Mouse (Mus musculus) left cerebral cortex, adult 11 months (tissue): Measurements from ENCODE around the gene Rab15.

Source experiments
- DNase-seq: peaks from one replicate; pipeline ENCODE4 v3.0.0; 2022; ENCODE audit warnings: low spot score

Gene Rab15

DNA sequence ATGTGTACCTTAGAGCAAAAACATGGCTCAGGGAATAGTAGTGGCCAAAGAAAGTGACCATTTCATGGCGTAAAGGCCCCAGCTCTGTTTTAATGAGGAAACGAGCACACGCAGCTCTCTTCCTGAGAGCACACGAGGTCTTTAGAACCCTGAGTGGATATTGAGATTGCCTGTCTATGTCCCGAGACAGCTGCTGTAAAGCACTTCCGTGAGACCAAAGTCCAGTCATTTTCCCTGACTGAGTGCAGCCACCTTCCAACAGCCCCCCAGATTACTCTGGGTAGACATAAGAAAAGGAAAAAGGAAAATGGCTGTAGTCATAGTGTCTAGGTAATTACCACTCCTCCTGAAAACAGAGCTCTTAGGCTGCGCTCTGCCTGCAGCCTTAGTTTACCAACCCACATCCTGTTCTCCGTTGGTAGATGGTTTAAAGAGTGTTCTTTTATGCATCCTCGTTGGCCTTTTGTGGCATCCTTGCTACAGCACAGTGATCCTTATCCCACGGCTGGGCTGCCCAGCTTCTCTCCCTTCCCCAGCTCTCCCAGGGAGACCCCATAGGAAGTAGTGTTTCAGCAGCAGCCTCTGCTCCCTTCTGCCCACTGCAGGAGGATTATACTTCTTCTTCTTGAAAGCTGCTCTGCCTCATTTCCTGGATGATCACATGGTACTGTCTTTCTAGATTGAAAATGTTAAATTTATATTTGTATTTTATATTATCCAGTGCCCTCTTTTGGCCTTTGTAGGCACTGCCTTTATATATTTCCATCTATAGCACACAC lies 44.2 kb downstream of the Rab15 start:
- no peak for DNase-seq

DNA sequence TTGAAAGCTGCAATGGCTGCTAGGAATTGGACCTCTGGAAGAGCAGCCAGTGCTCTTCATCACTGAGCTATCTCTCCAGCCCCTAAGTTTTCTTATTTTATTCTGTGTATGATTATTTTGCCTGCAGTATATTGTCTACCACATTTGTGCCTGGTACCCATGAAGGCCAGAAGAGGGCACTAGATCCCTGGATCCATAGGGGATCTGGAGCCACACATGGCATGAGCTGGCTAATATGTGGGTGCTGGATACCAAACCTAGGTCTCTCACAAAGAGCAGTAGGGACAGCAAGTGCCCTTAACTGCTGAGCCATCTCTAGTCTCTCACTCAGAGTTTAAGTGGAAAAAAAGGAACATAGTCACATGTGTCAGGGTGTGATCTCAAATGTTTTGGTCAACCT lies 44.9 kb downstream of the Rab15 start:
- no peak for DNase-seq

DNA sequence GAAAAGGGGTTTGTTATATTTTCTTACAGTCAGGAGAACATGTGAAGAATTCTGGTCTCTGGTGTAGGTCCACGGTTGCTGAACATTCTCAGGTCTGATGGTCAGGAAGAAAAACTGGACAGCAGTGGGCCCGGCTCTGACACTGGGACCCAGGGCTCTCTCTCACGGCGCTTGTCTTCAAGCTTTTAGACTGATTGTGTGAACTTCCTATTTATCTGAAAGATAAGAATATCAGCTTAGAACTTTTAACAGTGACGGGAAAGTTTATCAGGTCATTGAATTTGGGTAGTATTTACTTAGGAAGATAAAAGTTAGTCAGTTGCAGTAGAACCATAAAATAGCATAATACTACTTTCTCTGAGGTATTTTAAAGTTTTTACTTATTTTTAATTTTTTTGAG lies 45.8 kb downstream of the Rab15 start:
- DNase-seq, result no peak

DNA sequence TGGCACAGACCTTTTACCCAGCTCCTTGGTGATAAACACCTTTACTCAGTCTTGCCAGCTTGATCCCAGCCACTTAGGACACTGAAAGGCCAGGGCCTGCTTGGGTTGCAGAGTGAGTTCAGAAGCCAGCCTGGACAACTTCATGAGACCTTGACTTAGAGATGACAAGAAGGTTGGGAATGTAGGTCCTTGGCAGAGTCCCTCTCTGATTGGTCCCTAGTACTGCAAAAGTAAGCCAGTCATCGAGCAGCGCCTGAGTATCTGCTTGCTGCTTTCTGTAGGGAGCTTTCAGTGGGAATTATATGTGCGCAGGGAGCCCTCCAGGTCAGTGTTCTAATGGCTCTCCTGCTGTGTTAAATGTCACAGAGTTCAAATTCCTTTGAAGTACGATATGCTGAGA lies 47.6 kb downstream of the Rab15 start:
- DNase-seq, result no peak

DNA sequence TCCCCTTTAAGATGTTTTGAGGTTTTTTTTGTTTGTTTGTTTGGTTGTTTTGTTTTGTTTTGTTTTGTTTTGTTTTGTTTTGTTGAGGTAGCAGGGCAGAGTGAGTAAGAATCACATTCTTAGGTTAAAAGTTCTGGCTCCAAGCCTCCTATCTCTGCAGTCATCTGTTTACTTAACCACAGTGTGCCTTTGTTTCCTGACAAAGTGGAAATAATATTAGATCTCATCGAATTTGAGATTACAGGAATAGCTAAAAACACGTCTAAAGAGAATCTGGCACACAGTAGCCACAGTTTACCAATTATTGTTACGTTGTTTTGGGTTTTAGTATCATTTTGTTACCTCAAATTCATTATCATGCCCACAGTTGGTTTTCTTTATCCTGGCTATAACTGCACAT lies 48.1 kb downstream of the Rab15 start:
- DNase-seq, result no peak

DNA sequence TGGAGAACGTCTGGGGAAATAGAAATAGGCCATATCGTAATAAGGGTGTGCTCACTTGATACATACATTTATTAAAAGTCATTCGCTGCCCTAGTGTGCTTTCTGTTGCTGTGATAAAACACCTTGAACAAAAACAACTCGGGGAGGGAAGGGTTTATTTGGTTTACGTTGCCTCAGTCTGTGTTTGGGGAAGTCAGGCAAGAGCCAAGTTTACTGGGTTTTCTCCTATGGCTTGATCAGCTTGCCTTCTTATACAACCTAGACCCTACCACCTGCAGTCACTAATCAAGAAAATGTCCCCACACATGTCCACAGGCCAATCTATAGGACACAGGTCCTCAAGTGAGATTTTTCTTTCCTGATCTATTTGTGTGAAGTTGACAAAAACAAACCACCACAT lies 51.2 kb downstream of the Rab15 start:
- DNase-seq, result no peak

DNA sequence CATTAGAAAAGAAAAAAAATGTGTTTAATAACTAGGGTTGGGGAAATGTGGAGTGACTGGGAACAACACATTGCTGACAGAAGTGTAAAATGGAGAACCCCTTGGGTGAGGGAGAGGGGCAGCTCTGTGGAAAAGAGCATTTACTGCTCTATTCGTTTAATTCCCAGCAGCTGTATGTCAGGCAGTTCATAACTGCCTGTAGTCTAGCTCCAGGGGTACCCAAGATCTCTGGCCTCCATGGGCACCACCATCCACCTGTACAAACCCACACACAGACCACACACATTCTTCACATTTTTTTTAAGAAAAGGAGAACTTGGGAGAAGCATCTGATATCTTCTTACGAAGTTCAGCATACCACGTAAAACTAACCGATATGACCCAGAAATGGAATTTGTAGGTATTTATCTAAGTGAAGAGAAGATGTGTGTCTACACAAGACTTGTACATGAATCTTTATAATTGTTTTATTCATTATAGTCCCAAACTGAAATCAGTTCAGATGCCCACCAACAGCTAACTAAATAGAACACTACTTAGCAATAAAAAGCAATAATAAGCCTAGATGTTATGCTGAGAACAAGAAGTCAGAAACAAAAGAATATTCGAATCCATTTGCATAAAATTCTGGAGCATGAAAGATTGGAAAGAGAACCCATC lies 51.7 kb downstream of the Rab15 start:
- no peak for DNase-seq

DNA sequence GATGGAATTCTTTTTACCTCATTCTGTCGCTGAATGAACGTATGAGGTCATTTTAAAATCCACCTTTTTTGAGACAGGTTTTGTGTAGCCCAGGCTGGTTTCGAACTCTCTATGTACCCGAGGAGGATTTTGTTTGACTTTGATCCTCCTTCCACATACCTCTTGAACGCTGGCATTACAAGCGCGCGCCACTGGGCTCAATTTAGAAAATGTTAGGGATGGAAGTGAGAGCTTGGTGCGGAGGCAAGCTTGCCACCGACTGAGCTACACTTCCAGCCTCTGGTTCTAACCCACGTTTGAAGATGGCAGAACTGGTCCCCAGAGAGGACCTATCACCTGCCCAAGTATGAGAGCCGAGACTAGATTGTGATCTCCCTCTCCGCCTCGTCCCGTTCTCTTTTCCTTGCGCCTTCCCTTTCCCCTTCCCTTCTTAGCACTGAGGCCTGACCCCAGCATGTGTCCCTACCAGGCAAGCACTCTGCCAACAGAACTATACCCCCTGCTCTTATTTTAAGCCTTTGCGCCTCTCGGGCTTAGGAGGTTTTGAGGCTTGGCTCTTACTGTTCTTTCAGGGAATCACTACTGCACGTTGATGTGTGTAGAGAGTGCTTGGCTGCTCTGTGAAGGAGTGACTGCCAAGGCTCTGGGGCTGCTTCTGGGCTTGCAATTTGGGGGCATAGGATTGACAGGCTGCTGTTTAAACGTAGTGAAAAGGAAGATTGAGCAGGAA lies 56.6 kb downstream of the Rab15 start:
- DNase-seq, result no peak

DNA sequence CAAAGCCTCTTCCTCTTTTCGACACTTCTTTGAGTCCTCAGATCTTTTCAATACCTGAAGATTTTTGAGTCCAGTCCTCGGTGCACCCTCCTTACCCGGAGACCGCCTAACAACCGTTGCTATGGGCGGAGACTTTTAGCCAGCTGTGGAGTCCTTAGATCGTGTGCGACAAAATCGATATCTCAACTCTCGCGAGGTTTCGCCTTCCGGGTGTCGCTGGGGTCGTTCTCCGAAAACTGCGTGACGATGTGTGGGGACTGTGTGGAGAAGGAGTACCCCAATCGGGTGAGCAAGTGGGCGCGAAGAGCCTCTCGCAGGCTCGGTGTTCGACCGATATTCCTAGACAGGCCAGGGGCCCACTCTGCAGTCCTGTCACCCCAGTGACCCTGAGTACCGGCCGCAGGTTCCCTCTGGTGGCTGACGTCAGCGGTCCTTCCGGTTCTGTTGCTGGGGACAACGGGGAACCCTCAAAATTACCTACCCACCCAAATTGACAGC lies 57.3 kb downstream of the Rab15 start, which contains the start of the genes Churc1 and Fntb:
TSS of gene Churc1 (plus strand) at position 185 of the 498 bp plus-strand sequence.
TSS of gene Fntb (plus strand) at position 236 of the 498 bp plus-strand sequence.
- peak; percentile 81 for DNase-seq

DNA sequence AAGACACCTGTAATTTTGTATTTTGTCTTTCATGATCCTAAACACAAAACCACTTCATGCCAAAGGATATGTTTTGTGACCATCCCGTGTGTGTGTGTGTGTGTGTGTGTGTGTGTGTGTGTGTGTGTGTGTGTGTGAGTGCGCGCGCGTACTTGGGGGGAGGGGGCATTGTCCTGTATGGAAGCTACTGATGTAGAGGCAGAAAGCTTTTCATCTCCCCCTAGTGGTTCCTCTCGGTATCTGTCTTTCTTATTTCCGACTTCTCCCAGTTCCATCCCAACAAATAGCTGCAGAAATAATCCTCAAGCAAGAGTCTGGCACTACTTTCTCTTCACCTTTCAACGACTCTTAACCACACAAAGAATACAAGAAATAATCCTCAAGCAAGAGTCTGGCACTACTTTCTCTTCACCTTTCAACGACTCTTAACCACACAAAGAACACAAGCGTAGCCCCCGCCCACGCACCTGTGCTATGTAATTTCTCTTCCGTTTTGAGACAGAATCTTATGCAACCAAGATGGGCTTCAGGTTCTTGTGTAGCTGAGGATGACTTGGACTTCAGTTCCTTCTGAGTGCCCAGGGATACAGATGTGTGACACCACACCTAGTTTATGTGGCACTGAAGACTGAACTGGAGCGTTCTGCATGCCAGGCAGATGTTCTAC lies 69.9 kb downstream of the Rab15 start:
- peak; percentile 75 for DNase-seq

DNA sequence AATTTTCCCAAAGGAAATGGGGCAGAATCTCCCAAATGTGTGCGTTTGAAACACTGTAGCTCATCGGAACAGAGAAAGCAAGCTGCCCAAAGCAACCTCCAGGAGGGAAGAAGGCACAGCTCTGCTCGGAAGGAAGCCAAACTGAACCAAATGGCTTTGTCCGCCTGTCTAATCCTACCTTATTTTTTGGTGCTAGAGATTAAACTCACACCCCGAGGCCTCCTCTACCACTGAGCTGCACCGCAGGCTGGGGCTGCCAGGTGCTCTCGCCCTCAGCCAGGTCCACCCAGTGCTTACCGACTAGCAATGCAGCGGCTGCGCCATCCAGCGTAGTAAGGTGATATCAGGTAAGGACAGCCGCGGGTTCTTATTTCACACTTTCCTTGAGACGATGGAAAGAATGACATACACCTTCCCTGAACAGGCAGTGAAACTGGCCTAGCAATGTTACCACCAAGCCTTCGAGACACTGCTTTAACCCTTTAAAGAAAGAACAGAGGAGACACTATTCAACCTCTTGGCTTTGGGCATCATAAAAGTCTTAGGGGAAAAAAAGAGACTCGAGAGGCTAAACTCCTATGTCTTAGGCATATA lies 71.7 kb downstream of the Rab15 start:
- no peak for DNase-seq
